Mouse (Mus musculus): ENCODE data around the gene Gm20388. TPM values are rescaled to one million over a fixed set of nuclear protein-coding genes. Genes with fewer than 3 reads are reported as not detected.

Gene Gm20388
- polyA plus RNA-seq, 1 experiment: 49.7 TPM

- Histone ChIP-seq H3K4me1 (ENCODE audit: control insufficient read depth, insufficient read depth, low read length) (no peaks in the 10 kb centered on the region), H3K27me3 (replicated peaks; ENCODE audit: control insufficient read depth, insufficient read depth, low read length) (no peaks in the 10 kb centered on the region), H3K36me3 (ENCODE audit: control insufficient read depth, insufficient read depth, low read length) (no peaks in the 10 kb centered on the region), H3K4me3 (ENCODE audit: insufficient read depth, low read depth, low read length) (peak overlapping the region; percentile 15; the same call in 1 of the 2 replicates), H3K27ac (ENCODE audit: insufficient read depth, low read depth, low read length) (peak overlapping the region; percentile 54; the same call in 1 of the 2 replicates)
- TF ChIP-seq CTCF (conservative IDR thresholded peaks at IDR 0.05; ENCODE audit: insufficient read depth, insufficient read length, low read depth, low read length) (no peak), POLR2A (IDR thresholded peaks at IDR 0.05; ENCODE audit: low read depth, low read length) (no peak)
- DNase-seq: no peak
- 19% methylated on average over 5 of the region's 5 CpGs for WGBS
Measured at GRCm38 (mm10) chr8:121394686-121395085, 1484.0 kb downstream of the Gm20388 start.

GRCm38 (mm10) chr8:121395316-121395715 is 1484.7 kb downstream of the Gm20388 start:
- DNase-seq: peak; percentile 43
- TF ChIP-seq CTCF (conservative IDR thresholded peaks at IDR 0.05; ENCODE audit: insufficient read depth, insufficient read length, low read depth, low read length): no peak
- TF ChIP-seq POLR2A (IDR thresholded peaks at IDR 0.05; ENCODE audit: low read depth, low read length): no peak
- WGBS: 34% methylated on average over 11 of the region's 11 CpGs
- H3K36me3 ChIP-seq (ENCODE audit: control insufficient read depth, insufficient read depth, low read length): no peaks in the 10 kb centered on the region
- H3K27me3 ChIP-seq (replicated peaks; ENCODE audit: control insufficient read depth, insufficient read depth, low read length): no peaks in the 10 kb centered on the region
- H3K4me3 ChIP-seq (ENCODE audit: insufficient read depth, low read depth, low read length): no peak overlapping the region
- no peaks in the 10 kb centered on the region for H3K4me1 ChIP-seq (ENCODE audit: control insufficient read depth, insufficient read depth, low read length)
- H3K27ac ChIP-seq (ENCODE audit: insufficient read depth, low read depth, low read length): peak overlapping the region; percentile 19; the same call in 1 of the 2 replicates

GRCm38 (mm10) chr8:121396151-121396550 is 1485.5 kb downstream of the Gm20388 start:
- Histone ChIP-seq H3K4me1 (ENCODE audit: control insufficient read depth, insufficient read depth, low read length) (no peaks in the 10 kb centered on the region), H3K4me3 (ENCODE audit: insufficient read depth, low read depth, low read length) (no peak overlapping the region), H3K27me3 (replicated peaks; ENCODE audit: control insufficient read depth, insufficient read depth, low read length) (no peaks in the 10 kb centered on the region)

GRCm38 (mm10) chr8:121397201-121397698 is 1486.6 kb downstream of the Gm20388 start:
- DNase-seq: no peak
- no peak overlapping the region for H3K4me3 ChIP-seq (ENCODE audit: insufficient read depth, low read depth, low read length)
- H3K4me1 ChIP-seq (ENCODE audit: control insufficient read depth, insufficient read depth, low read length): no peaks in the 10 kb centered on the region
- no peaks in the 10 kb centered on the region for H3K27me3 ChIP-seq (replicated peaks; ENCODE audit: control insufficient read depth, insufficient read depth, low read length)
- TF ChIP-seq CTCF (conservative IDR thresholded peaks at IDR 0.05; ENCODE audit: insufficient read depth, insufficient read length, low read depth, low read length) (no peak), POLR2A (IDR thresholded peaks at IDR 0.05; ENCODE audit: low read depth, low read length) (no peak)
- 48% methylated on average over 10 of the region's 10 CpGs for WGBS
- H3K27ac ChIP-seq (ENCODE audit: insufficient read depth, low read depth, low read length): peak overlapping the region; percentile 18; the same call in 1 of the 2 replicates
- no peaks in the 10 kb centered on the region for H3K36me3 ChIP-seq (ENCODE audit: control insufficient read depth, insufficient read depth, low read length)

More at GRCm38 (mm10) chr8:121396151-121396550, 1485.5 kb downstream of the Gm20388 start:
- H3K36me3 ChIP-seq (ENCODE audit: control insufficient read depth, insufficient read depth, low read length): no peaks in the 10 kb centered on the region
- H3K27ac ChIP-seq (ENCODE audit: insufficient read depth, low read depth, low read length): peak overlapping the region; percentile 49
- peak; percentile 43 for DNase-seq
- TF ChIP-seq POLR2A (IDR thresholded peaks at IDR 0.05; ENCODE audit: low read depth, low read length) (no peak), CTCF (conservative IDR thresholded peaks at IDR 0.05; ENCODE audit: insufficient read depth, insufficient read length, low read depth, low read length) (no peak)
- 37% methylated on average over 11 of the region's 11 CpGs for WGBS

DNA sequence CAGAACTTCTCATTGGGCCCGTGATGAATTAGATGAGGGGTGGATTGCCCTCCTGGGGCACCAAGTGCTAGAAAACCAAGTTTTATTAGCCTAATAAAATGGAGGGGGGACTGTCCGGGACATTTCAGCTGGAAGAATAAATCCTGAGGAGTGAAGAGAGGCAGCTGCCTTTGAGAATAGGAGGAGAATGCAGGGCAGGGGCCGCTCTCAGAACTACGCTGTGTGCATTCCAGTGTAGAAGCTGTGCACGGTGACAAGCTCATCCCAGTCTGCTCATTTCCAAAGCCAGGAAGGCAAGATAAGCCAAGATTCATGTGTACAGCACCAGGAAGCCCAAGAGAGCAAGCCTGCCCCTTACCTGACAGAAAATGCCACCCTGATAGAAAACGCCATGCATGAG is 1487.4 kb downstream of the Gm20388 start:
- 40% methylated on average over 6 of the region's 6 CpGs for WGBS
- TF ChIP-seq CTCF (conservative IDR thresholded peaks at IDR 0.05; ENCODE audit: insufficient read depth, insufficient read length, low read depth, low read length) (no peak), POLR2A (IDR thresholded peaks at IDR 0.05; ENCODE audit: low read depth, low read length) (no peak)
- Histone ChIP-seq H3K4me1 (ENCODE audit: control insufficient read depth, insufficient read depth, low read length) (no peaks in the 10 kb centered on the region), H3K27me3 (replicated peaks; ENCODE audit: control insufficient read depth, insufficient read depth, low read length) (no peaks in the 10 kb centered on the region), H3K27ac (ENCODE audit: insufficient read depth, low read depth, low read length) (no peak overlapping the region), H3K36me3 (ENCODE audit: control insufficient read depth, insufficient read depth, low read length) (no peaks in the 10 kb centered on the region), H3K4me3 (ENCODE audit: insufficient read depth, low read depth, low read length) (no peak overlapping the region)
- DNase-seq: no peak

DNA sequence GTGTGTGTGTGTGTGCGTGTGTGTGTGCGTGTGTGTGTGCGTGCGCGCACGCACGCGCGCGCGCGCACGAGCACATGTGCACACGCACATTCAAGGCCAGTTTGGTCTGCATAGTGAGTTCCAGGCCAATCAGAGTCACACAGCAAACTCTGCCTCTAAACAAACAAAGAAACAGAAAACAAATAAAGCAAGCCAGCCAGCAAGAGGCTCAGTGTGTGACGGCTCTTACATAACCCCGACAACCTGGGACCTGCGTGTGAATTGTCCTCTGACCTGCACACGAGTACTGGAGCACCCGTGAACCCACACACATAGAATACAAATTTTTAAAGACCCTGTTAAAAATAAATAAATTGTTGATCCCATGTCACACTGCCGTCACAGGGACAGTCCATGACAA is 1488.1 kb downstream of the Gm20388 start:
- TF ChIP-seq CTCF (conservative IDR thresholded peaks at IDR 0.05; ENCODE audit: insufficient read depth, insufficient read length, low read depth, low read length) (no peak), POLR2A (IDR thresholded peaks at IDR 0.05; ENCODE audit: low read depth, low read length) (no peak)
- Histone ChIP-seq H3K27ac (ENCODE audit: insufficient read depth, low read depth, low read length) (no peak overlapping the region), H3K27me3 (replicated peaks; ENCODE audit: control insufficient read depth, insufficient read depth, low read length) (no peaks in the 10 kb centered on the region), H3K4me3 (ENCODE audit: insufficient read depth, low read depth, low read length) (no peak overlapping the region), H3K4me1 (ENCODE audit: control insufficient read depth, insufficient read depth, low read length) (no peaks in the 10 kb centered on the region), H3K36me3 (ENCODE audit: control insufficient read depth, insufficient read depth, low read length) (no peaks in the 10 kb centered on the region)
- 81% methylated on average over 20 of the region's 20 CpGs for whole genome bisulfite sequencing
- DNase-seq: no peak

- no peaks in the 10 kb centered on the region for H3K36me3 ChIP-seq (ENCODE audit: control insufficient read depth, insufficient read depth, low read length)
- no peak overlapping the region for H3K27ac ChIP-seq (ENCODE audit: insufficient read depth, low read depth, low read length)
- DNase-seq: no peak
- H3K27me3 ChIP-seq (replicated peaks; ENCODE audit: control insufficient read depth, insufficient read depth, low read length): no peaks in the 10 kb centered on the region
- no peaks in the 10 kb centered on the region for H3K4me1 ChIP-seq (ENCODE audit: control insufficient read depth, insufficient read depth, low read length)
- TF ChIP-seq CTCF (conservative IDR thresholded peaks at IDR 0.05; ENCODE audit: insufficient read depth, insufficient read length, low read depth, low read length) (no peak), POLR2A (IDR thresholded peaks at IDR 0.05; ENCODE audit: low read depth, low read length) (no peak)
- no peak overlapping the region for H3K4me3 ChIP-seq (ENCODE audit: insufficient read depth, low read depth, low read length)
- WGBS: 42% methylated on average over 3 of the region's 3 CpGs
Measured at GRCm38 (mm10) chr8:121399173-121399572, 1488.5 kb downstream of the Gm20388 start.

Measured in kidney, adult 2 months (tissue).